Mouse (Mus musculus): Measurements from ENCODE around the gene Pskh1.

Pskh1 gene

DNA sequence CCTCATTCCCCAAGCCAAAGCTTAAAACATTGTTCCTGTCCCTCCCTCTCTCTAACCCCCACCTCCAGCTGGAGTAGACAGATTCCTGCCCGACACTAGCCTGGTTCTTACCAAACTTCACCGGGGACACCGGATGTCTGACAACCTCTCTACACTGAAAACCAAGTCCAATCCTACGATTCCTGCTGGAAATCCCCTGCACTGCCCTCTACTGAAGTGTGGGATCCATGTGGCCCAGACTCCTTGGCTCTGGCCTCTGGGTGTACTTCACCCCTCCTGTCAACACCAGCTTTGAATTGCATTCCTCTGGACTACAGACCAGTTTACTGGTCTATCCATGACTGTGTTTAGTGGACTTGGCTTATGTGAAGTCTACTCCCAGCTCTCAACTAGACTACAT is 56.3 kb downstream of the Pskh1 start:
- no peak for DNase-seq (ENCODE audit: low read depth, low spot score)

- no peak for DNase-seq (ENCODE audit: low read depth, low spot score)
These were observed 57.6 kb downstream of the Pskh1 start for GRCm38 (mm10) chr8:105957813-105958212.

DNA sequence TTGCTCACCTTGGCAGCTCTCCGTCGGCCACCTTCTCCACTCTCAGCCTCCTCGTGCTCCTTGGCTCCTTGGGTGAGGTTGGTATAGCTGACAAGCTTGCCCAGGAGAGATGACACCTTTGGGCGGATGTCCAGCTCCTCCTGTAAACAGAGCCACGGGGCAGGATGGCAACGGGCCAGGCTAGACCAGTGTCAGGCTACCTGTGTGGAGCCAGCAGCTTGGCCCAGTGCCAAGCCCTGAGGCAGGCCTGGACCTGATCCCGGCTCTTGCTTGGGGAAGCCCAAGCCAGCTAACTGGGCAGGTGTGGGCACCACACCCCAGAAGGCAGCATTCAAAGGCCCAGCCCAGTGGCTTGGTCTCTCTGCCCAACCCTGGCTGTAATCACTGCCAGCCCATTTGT is 59.1 kb downstream of the Pskh1 start:
- DNase-seq (ENCODE audit: low read depth, low spot score), result no peak

GRCm38 (mm10) chr8:105961101-105961500 is 60.9 kb downstream of the Pskh1 start:
- no peak for DNase-seq (ENCODE audit: low read depth, low spot score)

DNA sequence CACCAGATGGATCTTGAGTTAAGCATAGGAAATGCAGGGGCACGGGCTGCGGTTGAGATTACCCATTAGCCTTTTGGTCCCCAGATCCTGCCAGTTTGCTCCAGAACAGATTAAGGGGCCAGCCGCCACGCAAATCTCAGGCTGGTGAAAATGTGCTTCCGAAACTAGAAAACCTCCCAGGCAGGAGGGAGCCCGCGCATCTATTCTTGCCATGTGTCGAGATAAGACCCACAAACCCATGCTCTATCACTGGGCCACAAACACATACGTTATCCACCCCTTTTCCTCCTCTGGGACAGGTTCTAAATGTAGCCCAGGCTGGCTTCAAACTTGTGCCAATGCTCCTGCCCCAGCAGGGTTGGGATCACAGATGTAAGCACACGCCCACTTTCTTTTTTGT is 61.3 kb downstream of the Pskh1 start:
- DNase-seq (ENCODE audit: low read depth, low spot score), result no peak

GRCm38 (mm10) chr8:105964506-105965265 is 64.4 kb downstream of the Pskh1 start:
- no peak for DNase-seq (ENCODE audit: low read depth, low spot score)

- DNase-seq (ENCODE audit: low read depth, low spot score), result no peak
These were observed 65.1 kb downstream of the Pskh1 start for GRCm38 (mm10) chr8:105965266-105965904.

DNA sequence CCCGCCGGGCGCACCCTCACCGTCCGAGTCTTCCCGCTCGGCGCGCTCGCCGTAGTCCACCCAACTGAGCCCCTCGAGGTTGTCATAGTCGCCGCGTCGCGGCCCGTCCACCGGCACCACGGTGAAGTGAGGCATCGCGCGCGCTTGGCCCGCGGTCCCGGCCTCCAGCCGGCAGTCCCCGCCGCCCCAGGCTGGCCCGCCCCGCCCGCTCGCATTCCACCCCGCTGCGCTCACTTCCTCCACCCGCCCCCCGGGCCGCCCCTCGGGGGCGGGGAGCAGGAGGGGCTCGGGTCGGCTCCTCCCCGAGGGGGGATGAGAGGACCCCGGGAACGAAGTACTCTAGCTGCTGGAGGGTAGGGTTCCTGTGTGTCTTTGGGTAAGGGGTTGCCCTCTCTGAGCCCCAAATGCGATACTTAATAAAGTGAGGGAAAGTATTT is 65.7 kb downstream of the Pskh1 start, which contains the start of gene Slc12a4:
Slc12a4 (minus strand) TSS at position 193 of the 437 bp plus-strand sequence.
- peak; percentile 86 for DNase-seq (ENCODE audit: low read depth, low spot score)

DNA sequence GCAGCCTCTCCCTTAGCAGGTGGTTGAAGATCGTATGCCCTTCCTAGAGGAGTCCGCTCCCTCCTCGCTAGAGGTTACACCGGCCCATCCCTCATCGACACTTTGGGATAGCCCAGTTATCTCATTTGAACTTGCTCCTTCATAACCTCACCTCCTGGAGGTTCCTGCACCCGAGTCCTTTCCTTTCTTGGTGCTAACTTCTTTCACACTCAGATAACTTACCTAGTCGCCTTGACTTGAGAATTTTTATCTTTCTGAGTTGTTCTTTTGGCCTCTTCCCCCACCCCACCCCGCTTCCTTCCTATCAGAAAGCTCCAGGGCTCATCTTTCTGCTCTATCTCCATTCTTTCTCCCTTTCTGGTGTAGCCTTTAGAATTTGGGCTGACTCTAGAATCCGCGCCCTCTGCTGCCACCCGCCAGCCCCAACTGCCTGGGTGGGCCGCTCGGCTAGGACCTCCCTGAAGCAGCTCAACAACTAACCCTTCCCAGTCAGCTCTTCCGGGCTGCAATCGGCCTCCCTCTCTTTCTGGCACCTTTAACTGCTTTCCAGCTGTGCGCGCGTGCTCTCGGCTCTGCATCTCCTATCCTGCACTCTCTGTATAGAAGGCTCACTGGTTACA is 66.6 kb downstream of the Pskh1 start:
- peak; percentile 62 for DNase-seq (ENCODE audit: low read depth, low spot score)

GRCm38 (mm10) chr8:105969367-105969766 is 69.1 kb downstream of the Pskh1 start:
- DNase-seq (ENCODE audit: low read depth, low spot score), result no peak

GRCm38 (mm10) chr8:105971019-105971720 is 70.9 kb downstream of the Pskh1 start:
- no peak for DNase-seq (ENCODE audit: low read depth, low spot score)

- no peak for DNase-seq (ENCODE audit: low read depth, low spot score)
These were observed 75.1 kb downstream of the Pskh1 start for GRCm38 (mm10) chr8:105975363-105975762.

DNA sequence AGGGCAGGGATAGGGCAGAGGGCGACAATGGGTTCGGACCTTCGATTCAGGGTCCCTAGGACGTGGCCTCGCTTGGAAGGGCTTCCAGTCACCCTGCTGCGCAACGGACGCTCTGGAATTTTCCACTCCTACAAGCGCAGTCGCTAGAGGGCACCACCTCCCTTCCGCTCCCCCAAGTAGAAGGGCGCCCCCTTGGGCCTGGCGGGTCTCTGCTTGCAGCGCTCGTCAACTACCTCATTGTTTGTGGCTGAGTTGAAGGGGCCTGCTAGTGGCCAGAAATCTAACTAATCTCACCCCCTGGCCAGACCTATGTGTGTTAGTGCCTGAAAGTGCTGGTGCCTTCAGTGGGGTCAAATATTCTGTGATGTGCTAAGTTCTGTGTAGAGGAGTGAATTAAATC is 79.1 kb downstream of the Pskh1 start, which contains the start of gene Dpep3:
Dpep3 (minus strand) TSS at position 105 of the 400 bp plus-strand sequence.
- no peak for DNase-seq (ENCODE audit: low read depth, low spot score)

DNA sequence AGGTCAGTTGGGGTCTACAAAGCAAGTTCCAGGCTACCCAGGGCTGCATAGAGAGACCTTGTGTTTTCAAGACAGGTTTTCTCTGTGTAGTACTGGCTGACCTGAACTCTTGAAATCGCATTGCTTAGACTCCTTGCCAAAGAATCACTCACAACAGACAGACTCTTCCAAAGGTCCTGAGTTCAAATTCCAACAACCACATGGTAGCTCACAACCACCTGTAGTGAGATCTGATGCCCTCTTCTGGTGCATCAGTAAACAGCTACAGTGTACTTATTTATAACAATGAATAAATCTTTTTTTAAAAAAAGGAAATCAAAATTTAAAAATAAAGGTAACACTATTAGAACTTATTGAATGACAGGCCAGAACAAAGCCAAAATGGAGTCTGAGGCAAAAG is 80.9 kb downstream of the Pskh1 start:
- DNase-seq (ENCODE audit: low read depth, low spot score), result no peak

All from forelimb bud, embryonic 11.5 days (tissue).